Mouse (Mus musculus) liver, adult 2 months (tissue): Measurements from ENCODE around the gene Atn1. TPM values are rescaled to one million over a fixed set of nuclear protein-coding genes. Genes with fewer than 3 reads are reported as not detected.

Experiments
- DNase-seq: peaks from one replicate; pipeline ENCODE4 v3.0.0-alpha.2; 2011; ENCODE audit warnings: low read depth, low spot score; ENCODE audit errors: extremely low read depth
- H3K27ac ChIP-seq: fragments of 200-500 bp; replicated peaks from 2 replicates; pipeline ENCODE4 v1.5.1; 2012; ENCODE audit warnings: low read depth, mild to moderate bottlenecking, control low read depth, inconsistent platforms, low read length; ENCODE audit not compliant: insufficient read depth
- H3K27me3 ChIP-seq: fragments of 200-500 bp; 2 replicates; pipeline ENCODE4 v1.6.1; 2012; ENCODE audit warnings: mild to moderate bottlenecking, moderate library complexity, low read length, inconsistent platforms; ENCODE audit not compliant: control insufficient read depth, insufficient read depth
- H3K36me3 ChIP-seq: fragments of 200-500 bp; 2 replicates; pipeline ENCODE4 v1.6.1; 2012; ENCODE audit warnings: low read length, inconsistent platforms; ENCODE audit not compliant: control insufficient read depth, insufficient read depth
- H3K4me1 ChIP-seq: fragments of 200-500 bp; 2 replicates; pipeline ENCODE4 v1.6.1; 2011; ENCODE audit warnings: low read length; ENCODE audit not compliant: control insufficient read depth, insufficient read depth
- H3K4me3 ChIP-seq: fragments of 200-500 bp; 2 replicates; pipeline ENCODE4 v1.5.1; 2011; ENCODE audit warnings: low read depth, mild to moderate bottlenecking, control low read depth, low read length, moderate library complexity; ENCODE audit not compliant: insufficient read depth
- H3K79me2 ChIP-seq: fragments of 200-500 bp; 2 replicates; pipeline ENCODE4 v1.6.1; 2012; ENCODE audit warnings: inconsistent platforms, mild to moderate bottlenecking, low read length, moderate library complexity; ENCODE audit not compliant: control insufficient read depth, insufficient read depth
- H3K9ac ChIP-seq: fragments of 200-500 bp; 2 replicates; pipeline ENCODE4 v1.6.1; 2012; ENCODE audit warnings: low read depth, mild to moderate bottlenecking, control low read depth, inconsistent platforms, low read length
- CTCF ChIP-seq: fragments of 200-500 bp; IDR thresholded peaks from 2 replicates; pipeline ENCODE4 v1.5.1; 2011; ENCODE audit warnings: low read depth, low read length, control low read depth
- POLR2A ChIP-seq: fragments of 200-500 bp; IDR thresholded peaks from 2 replicates; pipeline ENCODE4 v1.6.1; 2011; ENCODE audit warnings: low read length, control low read depth; ENCODE audit not compliant: insufficient read depth; ENCODE audit errors: extremely low read depth
- WGBS: fragments of 180-500 bp; shearing (Covaris S2); methylation state at CpG from one replicate; pipeline ENCODE4 v1.1.7; 2018; 5-methylcytosine and 5-hydroxymethylcytosine counted together
- polyA plus RNA-seq: library from polyadenylated mRNA; depleted of rRNA; stranded (reverse); fragments of >200 nt; gene quantifications from 2 replicates; pipeline ENCODE4 v1.2.3, GENCODE M21; 2012
- total RNA-seq: library from RNA; depleted of rRNA; stranded (reverse); fragments of >200 nt; gene quantifications from 2 replicates; pipeline ENCODE4 v1.2.3, GENCODE M21; 2014

Gene Atn1
- total and polyA plus RNA-seq, 2 experiments = 1.4 to 10.9 TPM

DNA sequence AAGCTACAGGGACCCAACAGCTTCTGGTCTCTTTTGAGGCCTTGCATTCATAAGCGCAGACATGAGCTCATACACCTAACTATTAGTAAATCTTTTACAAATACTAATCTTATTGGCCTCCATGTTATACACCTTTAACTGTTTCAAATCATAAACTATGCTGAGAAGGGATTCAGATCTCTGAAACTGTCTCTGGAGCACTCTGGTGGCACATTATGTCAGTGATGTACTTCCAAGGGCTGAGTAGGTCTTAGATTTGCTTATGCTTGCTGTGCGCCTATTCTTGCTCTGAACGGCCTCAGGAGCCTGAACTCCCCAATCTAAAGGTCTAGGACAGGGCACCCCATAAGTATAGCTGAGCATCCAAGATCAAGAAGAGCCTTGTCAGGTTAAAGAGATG lies 14.5 kb downstream of the Atn1 start:
- no peak overlapping the region; the same call in 1 of the 2 replicates for H3K4me3 ChIP-seq
- H3K4me1 ChIP-seq = peaks cover 21% of the 10 kb centered on the region

DNA sequence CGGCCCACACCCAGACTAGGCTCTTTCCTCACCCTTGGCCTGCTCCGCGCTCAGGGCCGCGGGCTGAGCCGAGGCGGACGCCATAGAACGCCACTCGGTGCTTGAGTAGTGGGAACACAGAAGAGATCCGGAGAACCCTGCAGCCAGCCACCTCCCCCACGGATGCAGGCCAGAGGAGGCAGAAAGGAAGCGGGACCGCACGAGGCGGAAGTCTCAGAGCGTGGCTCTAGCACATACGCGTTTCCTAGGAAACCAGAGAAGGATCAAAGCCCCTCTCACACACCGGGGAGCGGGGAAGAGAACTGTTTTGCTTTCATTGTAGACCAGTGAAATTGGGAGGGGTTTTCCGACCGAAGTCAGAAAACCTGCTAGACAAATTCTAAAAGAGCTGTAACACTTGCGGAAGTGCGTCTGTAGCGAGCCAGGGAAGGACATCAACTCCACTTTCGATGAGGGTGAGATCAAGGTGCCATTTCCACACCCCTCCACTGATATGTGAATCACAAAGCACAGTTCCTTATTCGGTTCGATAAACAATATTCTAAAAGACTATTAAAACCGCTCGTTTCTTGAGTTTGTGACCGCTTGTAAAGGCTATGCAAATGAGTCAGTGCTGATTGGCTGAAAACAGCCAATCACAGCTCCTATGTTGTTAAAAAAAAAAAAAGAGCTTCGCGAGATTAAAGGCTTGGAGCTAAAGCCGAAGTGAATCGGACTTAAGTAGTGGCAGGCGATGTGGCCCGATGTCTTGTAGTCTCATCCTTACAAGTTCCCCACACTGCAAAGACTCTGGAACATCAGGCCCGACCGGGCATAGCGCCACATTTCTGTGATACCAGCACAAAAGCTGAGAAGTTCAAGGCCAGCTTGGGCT lies 15.2 kb downstream of the Atn1 start, which contains the start of gene Grcc10:
Grcc10 (minus strand) TSS at position 487 of the 874 bp plus-strand sequence.
- under 1% methylated on average over 41 of the region's 41 CpGs for WGBS
- H3K4me3 ChIP-seq = peak within 1 kb of the TSS; percentile 75
- peak; percentile 86 for DNase-seq
- no peaks in the 10 kb centered on the region for H3K27me3 ChIP-seq
- peak within 1 kb of the TSS; percentile 86 for H3K27ac ChIP-seq
- H3K9ac ChIP-seq = peak within 1 kb of the TSS; percentile 85
- H3K4me1 ChIP-seq = peaks cover 18% of the 10 kb centered on the region
- TF ChIP-seq CTCF = no peak
- peak; percentile 92; the same call in 1 of the 2 replicates for TF ChIP-seq POLR2A
- H3K79me2 ChIP-seq = no peaks in the 10 kb centered on the region
- no peaks in the 10 kb centered on the region for H3K36me3 ChIP-seq

More for the DNA sequence above, 14.5 kb downstream of the Atn1 start:
- 76% methylated on average over 3 of the region's 3 CpGs for WGBS
- H3K27me3 ChIP-seq = no peaks in the 10 kb centered on the region
- no peak for DNase-seq
- H3K36me3 ChIP-seq = no peaks in the 10 kb centered on the region
- H3K79me2 ChIP-seq = no peaks in the 10 kb centered on the region
- TF ChIP-seq CTCF = no peak
- TF ChIP-seq POLR2A = no peak
- H3K27ac ChIP-seq = peak overlapping the region; percentile 86
- peak overlapping the region; percentile 78 for H3K9ac ChIP-seq

DNA sequence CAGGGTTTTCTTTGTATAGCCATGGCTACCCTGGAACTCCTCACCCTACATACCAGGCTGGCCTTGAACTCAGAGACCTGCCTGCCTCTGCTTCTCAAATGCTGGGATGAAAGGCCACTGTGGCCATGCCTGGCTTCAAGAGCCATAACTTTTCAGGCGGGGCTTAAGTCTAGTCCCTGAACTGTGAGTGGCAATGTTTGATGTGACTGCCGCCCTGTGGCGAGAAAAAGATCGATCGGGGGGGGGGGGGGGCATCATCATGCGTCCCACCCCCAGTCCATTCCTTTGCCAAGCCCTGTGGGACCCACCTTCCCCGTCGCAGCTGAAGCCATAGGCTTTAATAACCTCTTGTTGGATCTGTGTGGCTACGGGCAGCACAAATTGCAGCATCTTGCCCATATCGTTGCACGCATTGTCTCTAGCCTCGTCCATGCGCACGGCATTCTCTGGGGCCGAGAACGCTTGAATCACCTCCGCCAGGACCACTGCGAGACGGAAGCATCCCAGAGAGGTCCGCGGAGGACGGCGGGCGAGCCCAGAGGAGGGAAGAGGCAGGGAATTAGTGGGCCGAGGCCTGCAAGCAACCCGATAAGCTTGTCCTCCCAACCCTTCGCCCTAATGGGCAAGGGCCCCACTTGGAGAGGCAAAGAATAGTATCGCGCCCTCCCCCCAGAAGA lies 16.0 kb downstream of the Atn1 start:
- H3K9ac ChIP-seq = peak overlapping the region; percentile 85
- DNase-seq = peak; percentile 69
- peak overlapping the region; percentile 75 for H3K4me3 ChIP-seq
- no peaks in the 10 kb centered on the region for H3K27me3 ChIP-seq
- H3K79me2 ChIP-seq = no peaks in the 10 kb centered on the region
- TF ChIP-seq POLR2A (no peak), CTCF (peak; percentile 39)
- H3K4me1 ChIP-seq = peaks cover 18% of the 10 kb centered on the region
- no peaks in the 10 kb centered on the region for H3K36me3 ChIP-seq
- peak overlapping the region; percentile 86 for H3K27ac ChIP-seq
- under 1% methylated on average over 29 of the region's 29 CpGs for WGBS

GRCm38 (mm10) chr6:124739231-124739796 lies 17.0 kb downstream of the Atn1 start:
- Histone ChIP-seq H3K27me3 (no peaks in the 10 kb centered on the region), H3K4me1 (peaks cover 18% of the 10 kb centered on the region), H3K4me3 (no peak overlapping the region), H3K27ac (peak overlapping the region; percentile 63), H3K36me3 (no peaks in the 10 kb centered on the region), H3K9ac (no peak overlapping the region; the same call in 1 of the 2 replicates), H3K79me2 (no peaks in the 10 kb centered on the region; the same call in 1 of the 2 replicates)
- TF ChIP-seq POLR2A = no peak
- no peak for TF ChIP-seq CTCF
- 88% methylated on average over 10 of the region's 10 CpGs for WGBS
- DNase-seq = no peak

DNA sequence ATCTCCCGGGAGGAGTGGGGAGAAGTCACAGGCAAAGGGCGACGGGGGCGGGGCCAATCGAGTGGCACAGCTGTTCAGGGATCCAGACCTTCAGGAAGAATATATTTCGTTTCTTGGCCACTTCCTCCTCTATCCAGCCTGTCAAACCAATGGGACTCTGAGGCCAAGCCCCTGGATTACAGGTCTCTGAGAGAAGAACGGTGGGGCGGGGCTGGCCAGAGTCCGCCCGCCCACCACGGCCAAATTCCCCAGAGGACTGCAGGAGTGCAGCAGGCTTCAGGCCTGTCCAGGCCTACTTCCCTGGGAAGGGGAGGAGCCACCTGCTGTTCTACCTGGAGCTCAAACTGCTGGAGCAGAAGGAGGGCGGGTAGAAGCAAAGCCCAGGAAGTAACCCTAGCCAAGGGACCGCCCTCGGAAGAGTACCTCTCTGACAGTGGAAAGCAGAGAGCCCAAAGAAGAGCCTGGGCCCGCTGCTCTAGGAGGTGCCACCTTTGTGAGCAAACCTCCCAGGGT lies 17.8 kb downstream of the Atn1 start, which contains the start of gene Ptpn6:
Ptpn6 (minus strand) TSS at position 204 of the 513 bp plus-strand sequence.
- peak within 1 kb of the TSS; percentile 63 for H3K27ac ChIP-seq

More for the DNA sequence above, 17.8 kb downstream of the Atn1 start, which contains the start of gene Ptpn6:
- TF ChIP-seq POLR2A (0 out of 2 replicates have a peak, but pooled peaks have one; percentile 48), CTCF (no peak)
- peak within 1 kb of the TSS; percentile 40 for H3K9ac ChIP-seq
- 14% methylated on average over 15 of the region's 15 CpGs for WGBS
- peaks cover 18% of the 10 kb centered on the region for H3K4me1 ChIP-seq
- H3K79me2 ChIP-seq = no peaks in the 10 kb centered on the region; the same call in 1 of the 2 replicates
- no peaks in the 10 kb centered on the region for H3K36me3 ChIP-seq
- DNase-seq = peak; percentile 96
- no peaks in the 10 kb centered on the region for H3K27me3 ChIP-seq
- peak within 1 kb of the TSS; percentile 45 for H3K4me3 ChIP-seq
